Mouse (Mus musculus) CD4-positive naive resting alpha-beta T cell, adult 57 days (primary cell): ENCODE measurements around the gene Gcn1l1. TPM values are rescaled to one million over a fixed set of nuclear protein-coding genes. Genes with fewer than 3 reads are reported as not detected.

Experiments used
- total RNA-seq: library from RNA; stranded (reverse); gene quantifications from one replicate; pipeline ENCODE4 v1.2.4, GENCODE M21; 2023

The Gcn1l1 gene
- total RNA-seq = 113 TPM

GRCm38 (mm10) chr5:115564737-115565393, at the start of gene Gcn1l1:
TSS of gene Gcn1l1 (plus strand) at chr5:115565254.

DNA sequence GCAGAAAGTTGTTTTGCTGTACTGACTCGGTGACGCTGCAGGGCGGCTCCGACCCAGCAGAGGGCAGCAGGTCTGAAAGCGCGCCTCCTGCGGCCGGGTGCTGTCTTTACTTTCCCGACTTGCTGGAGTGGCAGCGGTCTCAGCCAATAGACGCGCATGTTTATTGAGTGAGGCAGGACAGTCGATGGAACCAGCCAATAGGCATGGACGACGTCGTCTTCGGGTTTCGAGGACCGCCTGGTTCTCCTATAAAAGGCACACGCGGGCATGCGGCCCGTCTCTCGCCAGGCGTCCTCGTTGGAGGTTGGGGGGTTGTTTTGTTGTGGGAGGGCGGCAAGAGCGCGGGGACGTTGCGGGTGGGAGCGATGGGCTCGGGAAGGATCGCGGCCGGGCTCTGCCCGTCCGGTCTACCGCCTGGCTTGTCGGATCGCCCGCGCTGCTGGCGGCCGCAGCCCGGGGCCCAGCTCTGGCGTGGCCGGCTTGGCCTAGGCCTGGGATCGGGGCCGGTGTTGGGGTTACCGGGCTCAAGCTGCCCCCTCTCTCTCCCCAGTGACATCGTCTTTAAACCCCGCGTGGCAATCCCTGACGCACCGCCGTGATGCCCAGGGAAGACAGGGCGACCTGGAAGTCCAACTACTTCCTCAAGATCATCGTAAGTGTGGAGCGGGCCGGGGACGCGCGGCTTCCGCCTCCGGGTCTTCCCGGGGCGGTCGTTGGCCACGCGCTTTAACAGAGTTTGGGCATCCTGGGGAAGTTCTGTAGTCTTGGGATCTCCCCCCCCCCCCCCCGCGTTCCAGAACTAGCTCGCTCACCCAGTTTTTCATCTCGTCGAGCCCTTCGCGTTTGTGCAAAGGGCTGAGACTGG, 5.6 kb upstream of the Gcn1l1 start, which contains the start of gene Rplp0:
Rplp0 (plus strand) TSS at position 231 of the 865 bp plus-strand sequence.

DNA sequence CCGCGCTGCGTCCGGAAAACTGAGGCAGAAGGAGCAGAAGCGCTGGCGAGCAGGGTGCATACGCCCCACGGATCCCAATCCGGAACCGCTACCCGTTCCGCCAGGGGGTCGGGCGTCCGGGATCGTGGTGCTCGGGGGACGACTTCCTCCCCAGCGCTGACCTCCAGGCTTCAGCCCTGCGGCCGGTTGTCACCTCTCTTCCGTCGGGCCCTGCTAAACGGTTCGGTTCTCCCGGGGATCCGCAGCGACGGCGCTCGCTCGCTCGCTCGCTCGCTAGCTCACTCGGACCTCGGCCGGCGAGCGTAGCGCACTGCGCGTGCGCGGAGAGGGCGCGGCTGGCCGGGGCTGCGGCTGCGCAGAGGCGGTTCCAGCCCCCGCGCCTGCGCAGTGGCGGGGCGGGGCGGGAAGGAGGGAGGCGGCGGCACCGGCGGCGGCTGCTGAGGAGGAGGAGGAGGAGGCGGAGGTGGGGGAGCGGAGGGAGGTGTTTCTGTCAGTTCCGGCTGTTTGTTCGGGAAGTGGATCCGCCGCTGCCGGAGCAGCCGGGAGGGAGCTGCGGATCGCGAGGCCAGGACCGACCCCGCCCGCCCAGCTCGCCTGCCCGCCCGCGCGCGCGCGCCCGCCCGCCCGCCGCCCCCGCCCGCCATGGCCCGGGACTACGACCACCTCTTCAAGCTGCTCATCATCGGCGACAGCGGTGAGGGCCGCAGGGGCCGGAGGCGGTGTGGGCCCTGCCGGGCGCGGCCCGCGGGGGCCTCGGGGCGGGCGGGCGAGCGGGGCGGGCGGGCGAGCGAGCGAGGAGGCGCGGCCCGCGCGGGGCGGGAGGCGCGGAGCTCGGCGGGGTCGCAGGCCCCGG, 66.7 kb downstream of the Gcn1l1 start, which contains the start of gene Rab35:
Rab35 (plus strand) TSS at position 404 of the 853 bp plus-strand sequence.

Other genes with a start within 250 kb of the Gcn1l1 start
- gene Srsf9, start 238.1 kb upstream of the Gcn1l1 start, total RNA-seq = 35.0 TPM
- gene Gatc, start 224.1 kb upstream of the Gcn1l1 start, total RNA-seq = 5.1 TPM
- gene Triap1, start 224.0 kb upstream of the Gcn1l1 start, total RNA-seq = 20.5 TPM
- 220 TPM for gene Cox6a1, start 216.3 kb upstream of the Gcn1l1 start, total RNA-seq
- not detected for gene Msi1, start 135.7 kb upstream of the Gcn1l1 start, total RNA-seq
- gene Pla2g1b, start 99.0 kb upstream of the Gcn1l1 start, total RNA-seq = not detected
- gene Sirt4, start 80.5 kb upstream of the Gcn1l1 start, total RNA-seq = 11.7 TPM
- 58.9 TPM for gene Pxn, start 58.6 kb upstream of the Gcn1l1 start, total RNA-seq
- 2,629 TPM for gene Rplp0, start 5.8 kb upstream of the Gcn1l1 start, total RNA-seq
- 72.9 TPM for gene Rab35, start 66.7 kb downstream of the Gcn1l1 start, total RNA-seq
- 108 TPM for gene Bicdl1, start 166.4 kb downstream of the Gcn1l1 start, total RNA-seq